Mouse (Mus musculus) forebrain, embryonic 12.5 days (tissue): ENCODE results near the gene Pde9a. TPM values are rescaled to one million over a fixed set of nuclear protein-coding genes. Genes with fewer than 3 reads are reported as not detected.

ENCODE experiments used
- ATAC-seq: fragments of 200-750 bp; cut with Nextera tagmentation; 2 replicates; pipeline ENCODE4 v1.8.0; 2017; ENCODE audit warnings: moderate TSS enrichment; ENCODE audit not compliant: low FRiP score
- H3K27ac ChIP-seq: fragments of 300-500 bp; sonication (generic); 2 replicates; pipeline ENCODE4 v1.5.1; 2016; ENCODE audit warnings: mild to moderate bottlenecking
- H3K27me3 ChIP-seq: fragments of 300-500 bp; sonication (generic); 2 replicates; pipeline ENCODE4 v1.6.1; 2016; ENCODE audit warnings: mild to moderate bottlenecking
- H3K36me3 ChIP-seq: fragments of 300-500 bp; sonication (generic); replicated peaks from 2 replicates; pipeline ENCODE4 v1.6.1; 2016; ENCODE audit warnings: mild to moderate bottlenecking
- H3K4me1 ChIP-seq: fragments of 300-500 bp; sonication (generic); 2 replicates; pipeline ENCODE4 v1.6.1; 2016
- H3K4me2 ChIP-seq: fragments of 300-500 bp; sonication (generic); 2 replicates; pipeline ENCODE4 v1.6.1; 2016; ENCODE audit warnings: mild to moderate bottlenecking, moderate library complexity
- H3K4me3 ChIP-seq: fragments of 300-500 bp; sonication (generic); replicated peaks from 2 replicates; pipeline ENCODE4 v1.5.1; 2016; ENCODE audit warnings: mild to moderate bottlenecking
- H3K9ac ChIP-seq: fragments of 300-500 bp; sonication (generic); 2 replicates; pipeline ENCODE4 v1.6.1; 2016; ENCODE audit warnings: mild to moderate bottlenecking
- H3K9me3 ChIP-seq: fragments of 300-500 bp; sonication (generic); 2 replicates; pipeline ENCODE4 v1.6.1; 2016
- WGBS: fragments of 180-500 bp; shearing (Covaris S2); methylation state at CpG from one replicate; pipeline ENCODE4 v1.1.7; 2016; 5-methylcytosine and 5-hydroxymethylcytosine counted together
- polyA plus RNA-seq: library from polyadenylated mRNA; unstranded; fragments of >200 nt; fragmentation: Nextera tagmentation; extraction: Ambion mirVana; gene quantifications from 2 replicates; pipeline ENCODE4 v1.2.1, GENCODE M21; 2016

The Pde9a gene
- polyA plus RNA-seq, 1 experiment from 2014 or later: 36.7 TPM

GRCm38 (mm10) chr17:31360582-31360981, 25.4 kb upstream of the Pde9a start:
- Histone ChIP-seq H3K27ac (no peak overlapping the region), H3K4me2 (no peak overlapping the region), H3K9ac (no peak overlapping the region), H3K27me3 (no peaks in the 10 kb centered on the region), H3K4me1 (peaks cover 12% of the 10 kb centered on the region), H3K4me3 (no peak overlapping the region), H3K9me3 (no peaks in the 10 kb centered on the region), H3K36me3 (no peaks in the 10 kb centered on the region)
- ATAC-seq: no peak
- WGBS: 84% methylated on average over 13 of the region's 13 CpGs

- H3K4me1 ChIP-seq: no peaks in the 10 kb centered on the region; the same call in 1 of the 2 replicates
- no peaks in the 10 kb centered on the region for H3K27me3 ChIP-seq
- no peaks in the 10 kb centered on the region for H3K36me3 ChIP-seq
- no peak overlapping the region for H3K9ac ChIP-seq
- WGBS: 88% methylated on average over 5 of the region's 5 CpGs
- no peak overlapping the region for H3K27ac ChIP-seq
- H3K4me2 ChIP-seq: no peak overlapping the region
- no peak overlapping the region for H3K4me3 ChIP-seq
- no peak for ATAC-seq
- no peaks in the 10 kb centered on the region for H3K9me3 ChIP-seq
Observed at GRCm38 (mm10) chr17:31365586-31366166, 20.3 kb upstream of the Pde9a start.

DNA sequence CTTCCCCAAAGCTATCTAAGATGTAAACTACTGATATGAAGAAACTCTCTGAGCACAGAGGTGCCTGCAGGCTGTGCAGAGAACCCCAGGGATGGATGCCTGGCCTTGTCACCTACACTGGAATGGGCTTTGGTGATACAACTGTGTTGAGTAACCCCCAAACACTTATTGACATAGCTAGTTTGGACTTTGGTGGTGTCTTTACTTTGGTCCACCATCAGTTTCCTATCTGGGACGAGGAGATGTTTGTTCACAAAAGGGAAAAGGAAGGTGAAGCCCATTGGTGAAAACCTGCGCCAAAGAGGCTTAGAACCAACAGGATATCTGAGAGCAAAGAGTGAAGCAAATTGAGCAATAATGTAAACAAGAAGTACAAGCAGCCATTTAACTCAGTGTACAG, 15.8 kb upstream of the Pde9a start:
- H3K9ac ChIP-seq: no peak overlapping the region
- H3K9me3 ChIP-seq: no peaks in the 10 kb centered on the region
- H3K4me2 ChIP-seq: no peak overlapping the region
- WGBS: 79% methylated on average over 2 of the region's 2 CpGs
- no peak for ATAC-seq
- H3K27me3 ChIP-seq: no peaks in the 10 kb centered on the region
- no peak overlapping the region for H3K4me3 ChIP-seq
- peaks cover 9% of the 10 kb centered on the region; the same call in 1 of the 2 replicates for H3K4me1 ChIP-seq
- no peaks in the 10 kb centered on the region for H3K36me3 ChIP-seq
- no peak overlapping the region for H3K27ac ChIP-seq

- ATAC-seq: no peak
- Histone ChIP-seq H3K27me3 (no peaks in the 10 kb centered on the region), H3K4me3 (no peak overlapping the region), H3K9ac (no peak overlapping the region), H3K36me3 (no peaks in the 10 kb centered on the region), H3K4me1 (peaks cover 9% of the 10 kb centered on the region; the same call in 1 of the 2 replicates), H3K9me3 (no peaks in the 10 kb centered on the region), H3K4me2 (no peak overlapping the region), H3K27ac (no peak overlapping the region)
Observed at GRCm38 (mm10) chr17:31370931-31371330, 15.1 kb upstream of the Pde9a start.

GRCm38 (mm10) chr17:31377961-31378360, 8.0 kb upstream of the Pde9a start:
- Histone ChIP-seq H3K4me3 (no peak overlapping the region), H3K9me3 (no peaks in the 10 kb centered on the region), H3K36me3 (no peaks in the 10 kb centered on the region), H3K27me3 (no peaks in the 10 kb centered on the region), H3K9ac (no peak overlapping the region), H3K4me2 (peak overlapping the region; percentile 23; the same call in 1 of the 2 replicates), H3K27ac (no peak overlapping the region), H3K4me1 (peaks cover 4% of the 10 kb centered on the region)
- no peak for ATAC-seq
- 11% methylated on average over 7 of the region's 7 CpGs for WGBS

- 68% methylated on average over 10 of the region's 10 CpGs for WGBS
- no peak for ATAC-seq
- Histone ChIP-seq H3K9ac (no peak overlapping the region), H3K27me3 (no peaks in the 10 kb centered on the region), H3K36me3 (no peaks in the 10 kb centered on the region), H3K4me1 (peaks cover 4% of the 10 kb centered on the region), H3K4me2 (peak overlapping the region; percentile 23; the same call in 1 of the 2 replicates), H3K4me3 (no peak overlapping the region), H3K27ac (no peak overlapping the region), H3K9me3 (no peaks in the 10 kb centered on the region)
Observed at GRCm38 (mm10) chr17:31378361-31378761, 7.6 kb upstream of the Pde9a start.

DNA sequence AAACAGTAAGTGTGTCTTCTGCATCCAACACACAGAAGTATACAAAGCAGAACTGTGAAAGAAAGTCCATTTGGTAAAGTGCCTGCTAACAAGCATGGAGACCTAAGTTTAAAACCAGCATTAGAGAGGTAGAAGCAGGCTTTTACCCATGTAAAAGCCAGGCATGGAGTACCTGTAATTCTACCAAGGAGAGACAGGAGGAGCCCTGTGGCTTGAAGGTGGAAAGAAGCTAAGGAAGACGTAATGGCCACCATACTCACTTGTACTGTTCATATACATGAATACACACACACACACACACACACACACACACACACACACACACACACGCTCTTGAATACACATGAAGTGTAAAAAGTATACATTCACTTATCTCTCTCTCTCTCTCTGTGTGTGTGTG, 6.9 kb upstream of the Pde9a start:
- H3K27ac ChIP-seq: no peak overlapping the region
- H3K4me3 ChIP-seq: no peak overlapping the region
- no peak overlapping the region for H3K4me2 ChIP-seq
- WGBS: 64% methylated on average over 2 of the region's 2 CpGs
- no peaks in the 10 kb centered on the region for H3K9me3 ChIP-seq
- 0 out of 2 replicates have a peak, but pooled peaks cover 3% of the 10 kb centered on the region for H3K27me3 ChIP-seq
- ATAC-seq: no peak
- H3K4me1 ChIP-seq: peaks cover 4% of the 10 kb centered on the region
- no peak overlapping the region for H3K9ac ChIP-seq
- no peaks in the 10 kb centered on the region for H3K36me3 ChIP-seq

DNA sequence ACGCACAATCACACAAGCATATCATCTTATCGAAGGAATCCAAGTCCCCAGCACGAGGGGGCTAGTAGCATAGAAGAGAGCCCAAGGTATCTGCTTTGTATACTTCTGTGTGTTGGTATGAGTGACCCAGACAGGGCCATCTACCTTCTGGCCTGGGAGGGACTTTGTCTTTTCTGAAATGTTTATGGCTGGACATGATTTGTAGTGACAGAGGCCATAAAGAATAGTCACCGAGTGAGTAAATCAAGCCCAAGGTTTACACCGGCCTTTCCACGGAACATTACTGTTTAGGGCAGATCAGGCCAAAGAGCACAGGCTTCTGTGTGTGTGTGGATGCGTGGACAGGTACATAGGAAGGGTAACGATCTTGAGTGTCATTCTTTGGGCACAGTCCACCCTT, 6.1 kb upstream of the Pde9a start:
- Histone ChIP-seq H3K36me3 (no peaks in the 10 kb centered on the region), H3K27me3 (0 out of 2 replicates have a peak, but pooled peaks cover 3% of the 10 kb centered on the region), H3K27ac (no peak overlapping the region), H3K9me3 (no peaks in the 10 kb centered on the region), H3K9ac (no peak overlapping the region), H3K4me2 (no peak overlapping the region), H3K4me3 (no peak overlapping the region), H3K4me1 (peaks cover 6% of the 10 kb centered on the region)
- 85% methylated on average over 8 of the region's 8 CpGs for WGBS
- no peak for ATAC-seq

GRCm38 (mm10) chr17:31383320-31383719, 2.7 kb upstream of the Pde9a start:
- 79% methylated on average over 6 of the region's 6 CpGs for WGBS

DNA sequence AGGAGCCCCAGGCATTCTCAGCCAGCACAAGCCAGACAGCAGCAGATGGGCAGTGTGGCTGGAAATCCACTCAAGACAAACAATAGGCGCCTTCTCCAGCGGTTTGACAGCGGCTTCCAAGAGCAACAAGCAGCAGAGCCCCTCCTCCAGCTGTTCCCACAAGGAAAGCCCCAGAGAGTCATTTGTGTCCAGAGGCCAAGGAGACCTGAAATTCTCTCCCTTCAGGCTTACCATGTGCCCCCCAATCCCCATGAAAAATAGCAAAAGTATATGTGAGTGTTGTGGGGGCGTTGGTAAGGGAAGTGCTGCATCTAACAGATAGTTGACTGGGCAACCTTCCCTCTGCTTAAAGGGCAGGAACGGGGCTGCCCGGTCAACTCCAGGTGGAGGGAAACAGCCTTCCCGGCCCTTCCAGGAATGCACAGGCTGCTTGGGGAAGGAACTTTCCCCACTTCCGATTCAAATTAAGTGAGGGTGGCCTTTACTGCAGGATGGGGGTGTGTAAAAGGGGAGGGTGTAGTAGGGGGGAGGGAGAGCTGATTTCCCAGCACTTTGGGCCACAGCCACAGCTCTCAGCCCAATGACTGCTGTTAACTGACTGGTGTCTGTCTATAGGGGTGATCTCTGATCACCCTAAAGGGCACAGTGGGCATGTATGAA, 912 bp upstream of the Pde9a start:
- H3K4me1 ChIP-seq: peaks cover 48% of the 10 kb centered on the region
- H3K27ac ChIP-seq: peak overlapping the region; percentile 79
- ATAC-seq: no peak
- 8% methylated on average over 8 of the region's 8 CpGs for WGBS
- no peaks in the 10 kb centered on the region for H3K9me3 ChIP-seq
- peak overlapping the region; percentile 84; the same call in 1 of the 2 replicates for H3K4me3 ChIP-seq
- peak overlapping the region; percentile 80 for H3K4me2 ChIP-seq
- H3K9ac ChIP-seq: peak overlapping the region; percentile 80; the same call in 1 of the 2 replicates
- no peaks in the 10 kb centered on the region for H3K36me3 ChIP-seq
- H3K27me3 ChIP-seq: 0 out of 2 replicates have a peak, but pooled peaks cover 3% of the 10 kb centered on the region

More at GRCm38 (mm10) chr17:31383320-31383719, 2.7 kb upstream of the Pde9a start:
- Histone ChIP-seq H3K9ac (no peak overlapping the region), H3K4me3 (no peak overlapping the region), H3K36me3 (no peaks in the 10 kb centered on the region), H3K27me3 (0 out of 2 replicates have a peak, but pooled peaks cover 3% of the 10 kb centered on the region), H3K4me1 (peaks cover 31% of the 10 kb centered on the region), H3K4me2 (no peak overlapping the region), H3K27ac (no peak overlapping the region), H3K9me3 (no peaks in the 10 kb centered on the region)
- no peak for ATAC-seq

- Histone ChIP-seq H3K4me2 (peak overlapping the region; percentile 80), H3K4me3 (peak overlapping the region; percentile 84), H3K27me3 (0 out of 2 replicates have a peak, but pooled peaks cover 3% of the 10 kb centered on the region), H3K4me1 (peaks cover 50% of the 10 kb centered on the region), H3K9ac (peak overlapping the region; percentile 80), H3K36me3 (no peaks in the 10 kb centered on the region), H3K9me3 (no peaks in the 10 kb centered on the region), H3K27ac (0 out of 2 replicates have a peak overlapping the region, but pooled peaks have one; percentile 79)
- WGBS: 6% methylated on average over 7 of the region's 7 CpGs
- ATAC-seq: peak; percentile 9; the same call in 1 of the 2 replicates
Observed at GRCm38 (mm10) chr17:31386766-31387275, 811 bp downstream of the Pde9a start.

DNA sequence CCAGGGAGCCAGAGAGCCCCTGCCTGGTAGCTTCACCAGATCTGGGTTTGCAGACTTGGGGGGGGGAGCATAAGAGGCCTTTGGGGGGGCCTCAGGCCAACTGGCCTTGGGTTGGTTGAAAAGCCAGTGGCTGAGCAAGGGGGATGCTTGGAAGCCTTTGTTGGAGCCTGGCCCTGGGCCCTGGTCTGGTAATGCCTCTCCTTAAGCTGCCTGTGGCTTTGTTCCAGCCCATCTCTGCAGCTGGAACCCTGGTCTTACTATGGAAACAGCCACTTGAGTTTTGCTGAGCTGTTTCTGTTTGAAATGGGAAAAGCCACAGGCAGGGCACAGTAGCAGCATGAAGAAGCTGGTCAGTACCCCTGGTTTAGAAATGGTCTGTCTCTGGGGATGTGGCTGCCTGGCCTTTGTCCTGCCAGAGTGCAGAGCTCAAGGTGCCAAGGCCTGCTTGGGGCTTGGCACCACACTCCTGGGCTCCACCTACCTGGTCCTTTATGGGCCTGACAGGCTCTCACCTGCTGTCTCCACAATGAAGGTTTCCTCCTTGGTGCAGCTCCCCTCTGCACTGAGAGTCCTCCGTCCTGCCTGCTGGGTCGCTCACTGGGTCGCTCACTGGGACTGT, 3.5 kb downstream of the Pde9a start:
- Histone ChIP-seq H3K9ac (no peak overlapping the region), H3K4me3 (no peak overlapping the region), H3K27me3 (no peaks in the 10 kb centered on the region), H3K36me3 (no peaks in the 10 kb centered on the region), H3K9me3 (no peaks in the 10 kb centered on the region), H3K4me2 (no peak overlapping the region), H3K27ac (0 out of 2 replicates have a peak overlapping the region, but pooled peaks have one; percentile 27), H3K4me1 (peaks cover 55% of the 10 kb centered on the region)
- no peak for ATAC-seq
- 76% methylated on average over 3 of the region's 3 CpGs for WGBS
